Mouse (Mus musculus): ENCODE results near the gene Polm. TPM values are rescaled to one million over a fixed set of nuclear protein-coding genes. Genes with fewer than 3 reads are reported as not detected.

Polm gene
- polyA plus RNA-seq, 1 experiment, result 6.8 TPM

DNA sequence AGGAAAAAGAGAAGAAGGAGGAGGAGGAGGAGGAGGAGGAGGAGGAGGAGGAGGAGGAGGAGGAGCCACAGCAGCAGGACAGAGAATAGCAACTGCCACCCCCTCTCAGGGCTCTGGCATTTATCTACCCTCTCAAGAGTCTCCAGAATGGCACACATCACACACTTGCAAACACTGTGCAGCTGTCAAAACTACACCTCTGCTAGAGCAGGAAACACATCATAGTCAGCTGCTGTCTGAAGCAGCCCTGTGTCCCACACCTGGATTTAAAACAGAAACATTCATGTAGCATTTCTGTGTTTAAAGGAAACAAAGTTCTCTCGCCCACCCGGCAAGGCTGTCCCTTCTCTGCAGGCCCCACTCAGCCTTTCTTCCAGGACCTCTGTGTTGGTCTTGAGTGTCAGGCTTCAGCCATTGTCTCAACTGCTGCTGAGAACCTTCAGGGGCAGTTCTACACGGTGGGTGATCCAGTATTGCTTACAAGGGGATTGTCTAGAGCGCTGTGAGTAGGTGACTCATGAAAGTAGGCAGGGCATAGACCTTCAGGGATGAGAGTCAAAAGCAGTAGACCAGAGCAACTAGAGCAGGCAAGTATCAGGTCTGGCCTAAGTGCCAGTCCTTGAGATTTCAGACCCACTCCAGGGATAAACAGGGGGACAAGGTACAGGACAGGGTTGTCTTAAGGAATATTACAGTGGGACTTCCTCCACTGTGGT, 13.4 kb upstream of the Polm start:
- H3ac ChIP-seq (ENCODE audit: control insufficient read depth, insufficient read length, low read depth), result no peak overlapping the region
- H3K79me2 ChIP-seq (ENCODE audit: control insufficient read depth, insufficient read depth), result no peaks in the 10 kb centered on the region
- no peak for TF ChIP-seq CEBPB (IDR thresholded peaks at IDR 0.05; ENCODE audit: low read depth)
- no peak for TF ChIP-seq USF1 (IDR thresholded peaks at IDR 0.05; ENCODE audit: low read depth)
- no peak for TF ChIP-seq MYOG (IDR thresholded peaks at IDR 0.05; ENCODE audit: control insufficient read depth, extremely low read depth, insufficient read length)
- TF ChIP-seq FOSL1 (IDR thresholded peaks at IDR 0.05; ENCODE audit: insufficient read depth, low read length, poor library complexity, severe bottlenecking), result no peak
- TF ChIP-seq MAX (IDR thresholded peaks at IDR 0.05), result no peak
- TF ChIP-seq CTCF (IDR thresholded peaks at IDR 0.05; ENCODE audit: control insufficient read depth, insufficient read depth, insufficient read length), result no peak
- no peak for TF ChIP-seq MYOD1 (IDR thresholded peaks at IDR 0.05; ENCODE audit: control insufficient read depth, insufficient read length, low read depth)
- H3K36me3 ChIP-seq (ENCODE audit: control insufficient read depth, insufficient read depth), result no peaks in the 10 kb centered on the region
- no peak overlapping the region for H3K4me3 ChIP-seq (ENCODE audit: insufficient read depth, poor library complexity, severe bottlenecking)
- no peaks in the 10 kb centered on the region for H3K27me3 ChIP-seq (ENCODE audit: control insufficient read depth, insufficient read depth, insufficient read length)
- H3K79me3 ChIP-seq (ENCODE audit: low read depth), result no peaks in the 10 kb centered on the region

GRCm38 (mm10) chr11:5850452-5850851, 12.6 kb upstream of the Polm start:
- H3K79me3 ChIP-seq (ENCODE audit: low read depth), result no peaks in the 10 kb centered on the region
- TF ChIP-seq MAX (IDR thresholded peaks at IDR 0.05), result peak; percentile 40
- no peak for TF ChIP-seq USF1 (IDR thresholded peaks at IDR 0.05; ENCODE audit: low read depth)
- H3K36me3 ChIP-seq (ENCODE audit: control insufficient read depth, insufficient read depth), result no peaks in the 10 kb centered on the region
- no peaks in the 10 kb centered on the region for H3K27me3 ChIP-seq (ENCODE audit: control insufficient read depth, insufficient read depth, insufficient read length)
- H3K79me2 ChIP-seq (ENCODE audit: control insufficient read depth, insufficient read depth), result no peaks in the 10 kb centered on the region
- H3ac ChIP-seq (ENCODE audit: control insufficient read depth, insufficient read length, low read depth), result no peak overlapping the region
- H3K4me3 ChIP-seq (ENCODE audit: insufficient read depth, poor library complexity, severe bottlenecking), result no peak overlapping the region

DNA sequence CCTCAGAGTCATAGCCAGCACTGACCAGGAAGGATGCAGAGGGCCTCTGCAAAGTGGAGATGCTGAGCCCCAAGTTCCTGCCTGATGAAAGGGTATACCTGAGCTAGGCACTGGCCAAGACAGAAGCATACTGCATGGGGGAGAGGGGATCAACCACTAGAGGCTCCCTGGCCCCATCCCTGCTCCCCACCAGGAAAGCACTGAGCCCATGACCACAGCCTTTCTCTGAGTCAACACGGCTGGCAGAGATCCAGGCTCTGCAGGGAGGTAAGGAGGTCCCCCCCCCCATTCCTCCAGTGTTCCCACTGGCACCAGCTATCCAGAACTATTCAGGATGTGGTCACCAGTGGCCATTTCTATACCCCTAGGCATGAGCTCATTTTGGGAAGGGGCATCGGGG, 11.5 kb upstream of the Polm start:
- Histone ChIP-seq H3K79me3 (ENCODE audit: low read depth) (no peaks in the 10 kb centered on the region), H3ac (ENCODE audit: control insufficient read depth, insufficient read length, low read depth) (no peak overlapping the region), H3K36me3 (ENCODE audit: control insufficient read depth, insufficient read depth) (no peaks in the 10 kb centered on the region), H3K27me3 (ENCODE audit: control insufficient read depth, insufficient read depth, insufficient read length) (no peaks in the 10 kb centered on the region), H3K79me2 (ENCODE audit: control insufficient read depth, insufficient read depth) (no peaks in the 10 kb centered on the region), H3K4me3 (ENCODE audit: insufficient read depth, poor library complexity, severe bottlenecking) (no peak overlapping the region)
- TF ChIP-seq FOSL1 (IDR thresholded peaks at IDR 0.05; ENCODE audit: insufficient read depth, low read length, poor library complexity, severe bottlenecking) (no peak), CTCF (IDR thresholded peaks at IDR 0.05; ENCODE audit: control insufficient read depth, insufficient read depth, insufficient read length) (peak; percentile 6)

GRCm38 (mm10) chr11:5848741-5849140, 10.9 kb upstream of the Polm start:
- H3K36me3 ChIP-seq (ENCODE audit: control insufficient read depth, insufficient read depth), result no peaks in the 10 kb centered on the region

DNA sequence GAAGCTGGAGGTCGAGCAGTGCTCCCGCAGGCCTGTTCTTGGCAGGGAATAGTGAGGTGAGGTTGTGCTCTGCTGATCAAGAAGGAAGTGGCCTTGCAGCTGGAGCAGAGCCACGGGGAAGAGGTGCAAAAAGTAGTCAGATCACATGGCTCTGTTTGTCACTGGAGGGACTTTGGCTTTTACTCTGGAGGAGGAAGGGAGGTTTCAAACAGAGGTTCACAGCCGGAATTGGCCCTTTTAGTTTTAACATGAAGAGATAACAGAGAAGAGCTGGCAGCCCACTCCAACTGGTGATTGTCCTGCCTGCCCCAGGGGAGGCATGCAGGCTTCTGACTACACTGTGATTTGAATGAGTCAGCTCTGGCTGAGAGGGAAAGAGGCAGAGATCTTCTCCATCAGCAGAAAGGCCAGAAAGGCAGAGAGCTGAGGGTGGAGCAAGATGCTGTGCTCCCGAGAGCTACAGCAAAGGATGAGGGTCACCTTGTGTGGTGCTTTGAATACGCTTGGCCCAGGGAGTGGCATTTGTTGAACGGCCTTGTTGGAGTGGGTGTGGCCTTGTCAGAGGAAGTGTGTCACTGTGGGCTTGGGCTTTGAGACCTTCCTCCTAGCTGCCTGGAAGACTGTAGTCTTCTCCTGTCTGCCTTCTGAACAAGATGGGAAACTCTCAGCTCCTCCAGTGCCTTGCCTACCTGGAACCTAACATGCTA, 9.0 kb upstream of the Polm start:
- TF ChIP-seq USF1 (IDR thresholded peaks at IDR 0.05; ENCODE audit: low read depth), result no peak
- no peak for TF ChIP-seq MYOD1 (IDR thresholded peaks at IDR 0.05; ENCODE audit: control insufficient read depth, insufficient read length, low read depth)
- TF ChIP-seq CTCF (IDR thresholded peaks at IDR 0.05; ENCODE audit: control insufficient read depth, insufficient read depth, insufficient read length), result no peak
- no peak for TF ChIP-seq FOSL1 (IDR thresholded peaks at IDR 0.05; ENCODE audit: insufficient read depth, low read length, poor library complexity, severe bottlenecking)
- no peak for TF ChIP-seq CEBPB (IDR thresholded peaks at IDR 0.05; ENCODE audit: low read depth)
- no peak for TF ChIP-seq MAX (IDR thresholded peaks at IDR 0.05)
- TF ChIP-seq MYOG (IDR thresholded peaks at IDR 0.05; ENCODE audit: control insufficient read depth, extremely low read depth, insufficient read length), result no peak
- no peaks in the 10 kb centered on the region for H3K79me3 ChIP-seq (ENCODE audit: low read depth)
- H3ac ChIP-seq (ENCODE audit: control insufficient read depth, insufficient read length, low read depth), result no peak overlapping the region
- no peaks in the 10 kb centered on the region for H3K36me3 ChIP-seq (ENCODE audit: control insufficient read depth, insufficient read depth)
- no peaks in the 10 kb centered on the region for H3K27me3 ChIP-seq (ENCODE audit: control insufficient read depth, insufficient read depth, insufficient read length)
- no peak overlapping the region for H3K4me3 ChIP-seq (ENCODE audit: insufficient read depth, poor library complexity, severe bottlenecking)
- no peaks in the 10 kb centered on the region for H3K79me2 ChIP-seq (ENCODE audit: control insufficient read depth, insufficient read depth)

More at GRCm38 (mm10) chr11:5848741-5849140, 10.9 kb upstream of the Polm start:
- H3K4me3 ChIP-seq (ENCODE audit: insufficient read depth, poor library complexity, severe bottlenecking), result no peak overlapping the region
- H3K27me3 ChIP-seq (ENCODE audit: control insufficient read depth, insufficient read depth, insufficient read length), result no peaks in the 10 kb centered on the region
- no peaks in the 10 kb centered on the region for H3K79me3 ChIP-seq (ENCODE audit: low read depth)
- no peaks in the 10 kb centered on the region for H3K79me2 ChIP-seq (ENCODE audit: control insufficient read depth, insufficient read depth)
- no peak for TF ChIP-seq USF1 (IDR thresholded peaks at IDR 0.05; ENCODE audit: low read depth)
- TF ChIP-seq CTCF (IDR thresholded peaks at IDR 0.05; ENCODE audit: control insufficient read depth, insufficient read depth, insufficient read length), result no peak
- TF ChIP-seq CEBPB (IDR thresholded peaks at IDR 0.05; ENCODE audit: low read depth), result no peak
- no peak for TF ChIP-seq MYOG (IDR thresholded peaks at IDR 0.05; ENCODE audit: control insufficient read depth, extremely low read depth, insufficient read length)
- no peak for TF ChIP-seq FOSL1 (IDR thresholded peaks at IDR 0.05; ENCODE audit: insufficient read depth, low read length, poor library complexity, severe bottlenecking)
- no peak for TF ChIP-seq MYOD1 (IDR thresholded peaks at IDR 0.05; ENCODE audit: control insufficient read depth, insufficient read length, low read depth)
- TF ChIP-seq MAX (IDR thresholded peaks at IDR 0.05), result no peak
- no peak overlapping the region for H3ac ChIP-seq (ENCODE audit: control insufficient read depth, insufficient read length, low read depth)

GRCm38 (mm10) chr11:5843131-5843530, 5.3 kb upstream of the Polm start:
- no peaks in the 10 kb centered on the region for H3K27me3 ChIP-seq (ENCODE audit: control insufficient read depth, insufficient read depth, insufficient read length)
- H3K4me3 ChIP-seq (ENCODE audit: insufficient read depth, poor library complexity, severe bottlenecking), result no peak overlapping the region
- TF ChIP-seq MYOD1 (IDR thresholded peaks at IDR 0.05; ENCODE audit: control insufficient read depth, insufficient read length, low read depth) (no peak), CTCF (IDR thresholded peaks at IDR 0.05; ENCODE audit: control insufficient read depth, insufficient read depth, insufficient read length) (no peak), MYOG (IDR thresholded peaks at IDR 0.05; ENCODE audit: control insufficient read depth, extremely low read depth, insufficient read length) (no peak), MAX (IDR thresholded peaks at IDR 0.05) (no peak), USF1 (IDR thresholded peaks at IDR 0.05; ENCODE audit: low read depth) (no peak), CEBPB (IDR thresholded peaks at IDR 0.05; ENCODE audit: low read depth) (no peak), FOSL1 (IDR thresholded peaks at IDR 0.05; ENCODE audit: insufficient read depth, low read length, poor library complexity, severe bottlenecking) (no peak)
- no peaks in the 10 kb centered on the region for H3K79me3 ChIP-seq (ENCODE audit: low read depth)
- H3ac ChIP-seq (ENCODE audit: control insufficient read depth, insufficient read length, low read depth), result no peak overlapping the region
- H3K79me2 ChIP-seq (ENCODE audit: control insufficient read depth, insufficient read depth), result no peaks in the 10 kb centered on the region
- H3K36me3 ChIP-seq (ENCODE audit: control insufficient read depth, insufficient read depth), result no peaks in the 10 kb centered on the region

Data from C2C12 (cell line).